Mouse (Mus musculus) kidney, embryonic 14.5 days (tissue): ENCODE data around the gene Zfp941. TPM values are rescaled to one million over a fixed set of nuclear protein-coding genes. Genes with fewer than 3 reads are reported as not detected.

Experiments
- ATAC-seq: fragments of 200-750 bp; cut with Nextera tagmentation; 2 replicates; pipeline ENCODE4 v1.8.0; 2017; ENCODE audit warnings: moderate number of reproducible peaks, mild to moderate bottlenecking, moderate TSS enrichment, moderate library complexity; ENCODE audit not compliant: low FRiP score, low TSS enrichment
- H3K27ac ChIP-seq: fragments of 300-500 bp; sonication (generic); 2 replicates; pipeline ENCODE4 v1.5.1; 2014; ENCODE audit warnings: low read depth, mild to moderate bottlenecking, low read length, moderate library complexity, mixed read lengths
- H3K27me3 ChIP-seq: fragments of 300-500 bp; sonication (generic); 2 replicates; pipeline ENCODE4 v1.6.1; 2014; ENCODE audit warnings: mild to moderate bottlenecking, low read length; ENCODE audit not compliant: control insufficient read depth, insufficient read depth
- H3K36me3 ChIP-seq: fragments of 300-500 bp; sonication (generic); 2 replicates; pipeline ENCODE4 v1.6.1; 2014; ENCODE audit warnings: low read length, mixed read lengths; ENCODE audit not compliant: control insufficient read depth, insufficient read depth
- H3K4me1 ChIP-seq: fragments of 300-500 bp; sonication (generic); 2 replicates; pipeline ENCODE4 v1.6.1; 2014; ENCODE audit warnings: low read length, mixed read lengths; ENCODE audit not compliant: control insufficient read depth, insufficient read depth
- H3K4me2 ChIP-seq: fragments of 300-500 bp; sonication (generic); replicated peaks from 2 replicates; pipeline ENCODE4 v1.6.1; 2014; ENCODE audit warnings: low read depth, mild to moderate bottlenecking, low read length
- H3K4me3 ChIP-seq: fragments of 300-500 bp; sonication (generic); 2 replicates; pipeline ENCODE4 v1.5.1; 2014; ENCODE audit warnings: mild to moderate bottlenecking, low read length
- H3K9ac ChIP-seq: fragments of 300-500 bp; sonication (generic); 2 replicates; pipeline ENCODE4 v1.6.1; 2014; ENCODE audit warnings: low read depth, mild to moderate bottlenecking, low read length, moderate library complexity
- H3K9me3 ChIP-seq: fragments of 300-500 bp; sonication (generic); 2 replicates; pipeline ENCODE4 v1.6.1; 2016; ENCODE audit warnings: low read length; ENCODE audit not compliant: control insufficient read depth
- WGBS: fragments of 180-500 bp; shearing (Covaris S2); extraction: QIAGEN DNeasy Blood & Tissue Kit; methylation state at CpG from one replicate; pipeline ENCODE4 v1.1.7; 2014; 5-methylcytosine and 5-hydroxymethylcytosine counted together
- polyA plus RNA-seq: library from polyadenylated mRNA; unstranded; fragments of >200 nt; fragmentation: Nextera tagmentation; extraction: Ambion mirVana; gene quantifications from 2 replicates; pipeline ENCODE4 v1.2.1, GENCODE M21; 2014

Zfp941 gene
- polyA plus RNA-seq, 1 experiment from 2014 or later, result 2.1 TPM

DNA sequence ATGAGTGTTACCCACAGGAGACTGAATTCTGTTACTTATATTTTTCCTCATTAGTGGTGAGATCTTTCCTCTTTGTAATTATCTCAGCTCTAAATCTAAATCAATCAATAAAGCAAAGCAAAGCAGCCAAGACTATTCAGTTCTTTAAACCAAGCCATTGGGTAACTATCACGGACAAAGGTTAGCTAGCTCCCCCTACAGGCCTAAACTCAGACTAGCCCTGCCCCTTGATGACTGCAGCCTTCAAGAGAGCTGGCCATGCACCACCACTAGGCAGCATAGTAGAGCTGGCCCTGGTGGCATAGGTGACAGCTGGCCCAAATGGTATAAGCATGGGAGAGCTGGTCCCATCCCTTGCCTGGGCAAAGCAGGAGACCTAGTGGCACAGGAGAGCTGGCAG lies 16.3 kb downstream of the Zfp941 start:
- Histone ChIP-seq H3K27ac (no peak overlapping the region), H3K4me2 (no peak overlapping the region), H3K4me1 (no peaks in the 10 kb centered on the region), H3K4me3 (no peak overlapping the region), H3K9me3 (no peaks in the 10 kb centered on the region), H3K27me3 (no peaks in the 10 kb centered on the region), H3K36me3 (no peaks in the 10 kb centered on the region), H3K9ac (no peak overlapping the region)
- 12% methylated on average over 1 of the region's 1 CpGs for WGBS
- no peak; the same call in 1 of the 2 replicates for ATAC-seq

DNA sequence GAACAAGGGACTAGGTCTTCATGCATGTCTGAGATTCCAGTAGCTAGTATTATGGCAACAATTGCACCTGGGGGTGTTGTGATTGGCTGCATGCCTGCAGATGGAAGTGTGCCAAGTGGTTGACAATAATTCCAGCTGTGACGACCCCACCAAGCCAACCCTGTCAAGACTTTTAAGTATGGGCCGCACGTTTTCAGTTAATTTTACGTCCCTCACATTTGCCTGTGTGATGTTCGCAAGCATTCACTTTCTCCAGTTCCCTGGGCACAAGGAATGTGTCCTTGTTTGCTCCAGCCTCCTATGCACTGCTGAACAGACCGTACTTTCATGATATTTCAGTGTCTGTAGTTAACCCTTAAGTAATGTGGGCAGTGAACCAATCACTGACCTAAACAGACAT lies 19.3 kb downstream of the Zfp941 start:
- Histone ChIP-seq H3K4me1 (no peaks in the 10 kb centered on the region), H3K9ac (no peak overlapping the region), H3K27me3 (no peaks in the 10 kb centered on the region), H3K36me3 (no peaks in the 10 kb centered on the region), H3K4me2 (no peak overlapping the region), H3K9me3 (no peaks in the 10 kb centered on the region), H3K27ac (no peak overlapping the region), H3K4me3 (no peak overlapping the region)
- ATAC-seq, result no peak
- WGBS, result 33% methylated on average over 6 of the region's 6 CpGs

DNA sequence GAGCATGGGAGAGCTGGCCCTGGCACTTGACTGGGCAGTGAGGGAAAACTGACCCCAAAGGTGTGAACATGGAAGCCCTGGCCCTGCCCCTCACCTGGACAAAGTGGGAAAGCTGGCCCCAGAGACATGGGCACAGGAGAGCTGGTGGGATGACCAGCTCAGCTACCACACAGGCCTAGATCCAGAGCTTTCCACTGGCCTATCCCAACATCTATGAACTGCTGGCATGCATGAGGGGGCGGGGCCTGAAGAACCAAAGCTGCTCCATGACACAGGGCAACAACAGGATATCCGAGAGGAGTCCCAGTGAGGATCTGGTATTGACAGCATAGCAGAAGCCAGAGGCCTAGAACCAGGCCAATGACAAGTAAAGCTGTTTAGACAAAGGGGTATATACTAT lies 23.8 kb downstream of the Zfp941 start:
- no peak overlapping the region for H3K9ac ChIP-seq
- H3K4me3 ChIP-seq, result no peak overlapping the region
- H3K27ac ChIP-seq, result no peak overlapping the region
- no peaks in the 10 kb centered on the region for H3K36me3 ChIP-seq
- no peak for ATAC-seq
- no peak overlapping the region for H3K4me2 ChIP-seq
- 65% methylated on average over 2 of the region's 2 CpGs for WGBS
- no peaks in the 10 kb centered on the region for H3K9me3 ChIP-seq
- no peaks in the 10 kb centered on the region for H3K27me3 ChIP-seq
- no peaks in the 10 kb centered on the region for H3K4me1 ChIP-seq

DNA sequence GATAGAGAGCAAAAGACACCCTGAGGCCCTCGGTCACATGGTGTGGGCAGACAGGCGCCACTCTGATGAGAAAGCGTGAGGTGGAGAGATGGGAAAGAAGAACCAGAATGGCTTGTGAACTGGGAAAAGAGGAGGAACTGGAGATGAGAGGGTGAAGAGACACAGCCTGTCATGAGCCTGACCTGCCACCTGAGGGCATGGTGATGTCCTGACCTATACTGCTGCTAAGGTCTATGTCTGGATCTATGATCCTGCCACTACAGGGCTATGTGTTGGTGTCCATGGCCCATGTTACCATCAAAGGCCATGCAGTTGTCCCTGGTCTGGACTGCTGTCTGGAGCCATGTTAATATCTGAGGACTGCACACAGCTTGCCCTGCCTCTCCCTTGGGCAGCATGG lies 24.4 kb downstream of the Zfp941 start:
- Histone ChIP-seq H3K4me3 (no peak overlapping the region), H3K27ac (no peak overlapping the region), H3K27me3 (no peaks in the 10 kb centered on the region), H3K4me2 (no peak overlapping the region), H3K9me3 (no peaks in the 10 kb centered on the region), H3K9ac (no peak overlapping the region), H3K36me3 (no peaks in the 10 kb centered on the region), H3K4me1 (no peaks in the 10 kb centered on the region)
- 95% methylated on average over 3 of the region's 3 CpGs for WGBS
- no peak for ATAC-seq

DNA sequence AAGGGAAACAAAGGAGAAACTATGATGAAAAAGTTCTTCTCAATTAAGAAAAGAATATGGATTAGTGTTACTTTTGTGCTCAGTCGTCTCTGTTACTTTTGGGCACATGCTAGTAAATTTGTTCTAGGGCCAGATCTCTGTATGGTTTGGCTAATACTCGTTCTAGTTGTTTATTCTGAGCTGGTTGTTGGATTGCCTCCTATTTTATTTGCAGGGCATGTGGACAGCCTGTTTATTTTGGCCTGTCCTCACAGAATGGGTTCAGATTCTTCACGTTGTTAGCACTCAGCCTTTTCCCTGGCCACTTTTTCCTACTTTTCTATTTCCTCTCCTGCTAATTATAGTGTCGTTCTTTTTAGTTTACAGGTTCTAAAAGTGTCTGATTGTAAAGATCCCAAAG lies 28.4 kb downstream of the Zfp941 start:
- Histone ChIP-seq H3K27me3 (no peaks in the 10 kb centered on the region), H3K36me3 (no peaks in the 10 kb centered on the region), H3K4me3 (no peak overlapping the region), H3K9ac (no peak overlapping the region), H3K27ac (no peak overlapping the region), H3K9me3 (no peaks in the 10 kb centered on the region), H3K4me1 (no peaks in the 10 kb centered on the region), H3K4me2 (no peak overlapping the region)
- WGBS, result 59% methylated on average over 4 of the region's 4 CpGs
- no peak for ATAC-seq

DNA sequence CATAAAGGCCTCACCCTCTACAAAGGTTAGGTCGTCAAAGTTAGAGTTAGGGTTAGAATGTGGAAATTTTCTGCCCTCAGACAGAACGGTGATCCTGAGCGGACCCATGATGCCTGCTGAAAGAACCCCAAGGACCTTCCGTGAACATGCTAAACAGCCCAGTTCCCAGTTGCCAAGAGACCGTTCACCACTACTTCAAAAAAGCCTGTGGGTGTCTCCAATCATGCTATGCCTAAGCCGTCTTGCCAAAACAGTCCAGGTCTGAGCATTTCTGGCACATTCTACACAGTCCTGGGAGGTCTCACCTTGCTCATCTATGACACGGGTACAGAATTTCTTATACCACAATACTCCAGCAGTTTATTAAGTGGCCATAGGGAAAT lies 33.9 kb downstream of the Zfp941 start:
- H3K9ac ChIP-seq, result no peak overlapping the region
- ATAC-seq, result no peak
- no peak overlapping the region for H3K27ac ChIP-seq
- H3K4me1 ChIP-seq, result no peaks in the 10 kb centered on the region
- no peak overlapping the region for H3K4me2 ChIP-seq
- H3K9me3 ChIP-seq, result no peaks in the 10 kb centered on the region
- WGBS, result 88% methylated on average over 7 of the region's 7 CpGs
- no peak overlapping the region for H3K4me3 ChIP-seq
- no peaks in the 10 kb centered on the region for H3K27me3 ChIP-seq
- H3K36me3 ChIP-seq, result no peaks in the 10 kb centered on the region

DNA sequence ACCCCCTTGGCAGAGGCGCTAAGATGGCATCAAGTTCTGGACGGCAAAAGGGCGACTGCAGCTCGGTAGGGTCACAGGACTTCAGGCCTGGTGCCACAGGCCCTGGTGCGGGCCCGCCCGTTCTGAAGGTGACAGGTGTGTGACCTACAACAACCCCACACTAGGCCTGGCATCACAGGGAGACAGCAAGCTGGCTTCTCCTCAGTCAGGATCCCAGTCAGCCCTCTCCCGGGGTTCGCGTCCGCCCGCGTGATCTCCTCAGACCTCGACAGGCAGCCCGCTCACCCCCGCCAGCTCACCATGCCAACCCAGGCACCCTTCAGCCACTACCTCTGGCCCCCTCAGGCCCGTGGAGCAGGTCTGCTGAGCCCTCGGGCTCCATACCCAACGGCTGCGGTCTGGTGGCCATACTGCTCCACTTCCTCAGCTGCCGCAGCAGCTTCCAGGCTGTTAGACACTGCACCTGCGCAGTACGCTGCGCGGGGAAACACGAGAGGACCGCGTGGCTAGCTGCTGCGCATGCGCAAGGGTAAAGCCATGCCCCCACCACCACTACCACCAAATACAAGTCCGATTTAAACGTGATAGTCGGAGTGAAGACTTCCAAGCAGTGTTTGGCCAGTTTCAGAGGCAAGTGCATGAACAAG lies 34.4 kb downstream of the Zfp941 start, which contains the start of gene Syce1:
Gene Syce1 (minus strand): TSS at position 447 of the 647 bp plus-strand sequence.
- no peak within 1 kb of the TSS for H3K9ac ChIP-seq
- no peaks in the 10 kb centered on the region for H3K9me3 ChIP-seq
- H3K27ac ChIP-seq, result no peak within 1 kb of the TSS
- no peaks in the 10 kb centered on the region for H3K27me3 ChIP-seq
- H3K36me3 ChIP-seq, result no peaks in the 10 kb centered on the region
- no peak within 1 kb of the TSS for H3K4me3 ChIP-seq
- no peak within 1 kb of the TSS for H3K4me2 ChIP-seq
- no peaks in the 10 kb centered on the region for H3K4me1 ChIP-seq
- 83% methylated on average over 33 of the region's 33 CpGs for WGBS
- no peak for ATAC-seq

DNA sequence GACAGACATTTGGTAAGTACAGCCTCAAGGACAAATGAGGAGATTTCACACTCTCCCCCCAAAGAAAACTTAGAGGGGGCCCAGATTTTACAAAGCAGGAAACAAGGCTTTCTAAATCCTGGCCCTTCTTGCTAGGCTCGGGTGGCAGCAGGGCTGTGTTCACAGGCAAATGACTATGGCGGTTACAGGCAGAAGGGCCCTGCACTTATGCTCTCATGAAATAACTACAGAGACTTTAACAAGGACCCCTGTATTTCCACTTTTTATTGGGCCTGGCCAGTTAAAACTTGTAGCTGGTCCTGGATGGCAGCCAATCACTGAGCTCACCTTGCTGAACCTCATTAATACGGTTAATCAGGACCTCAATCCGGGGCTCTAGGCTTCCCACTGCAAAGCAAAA lies 41.4 kb downstream of the Zfp941 start:
- no peak overlapping the region for H3K4me2 ChIP-seq
- H3K9me3 ChIP-seq, result no peaks in the 10 kb centered on the region
- no peak overlapping the region for H3K9ac ChIP-seq
- no peak for ATAC-seq
- H3K27ac ChIP-seq, result no peak overlapping the region
- no peak overlapping the region for H3K4me3 ChIP-seq
- H3K4me1 ChIP-seq, result no peaks in the 10 kb centered on the region
- H3K27me3 ChIP-seq, result no peaks in the 10 kb centered on the region
- H3K36me3 ChIP-seq, result no peaks in the 10 kb centered on the region
- WGBS, result 75% methylated on average over 4 of the region's 4 CpGs

DNA sequence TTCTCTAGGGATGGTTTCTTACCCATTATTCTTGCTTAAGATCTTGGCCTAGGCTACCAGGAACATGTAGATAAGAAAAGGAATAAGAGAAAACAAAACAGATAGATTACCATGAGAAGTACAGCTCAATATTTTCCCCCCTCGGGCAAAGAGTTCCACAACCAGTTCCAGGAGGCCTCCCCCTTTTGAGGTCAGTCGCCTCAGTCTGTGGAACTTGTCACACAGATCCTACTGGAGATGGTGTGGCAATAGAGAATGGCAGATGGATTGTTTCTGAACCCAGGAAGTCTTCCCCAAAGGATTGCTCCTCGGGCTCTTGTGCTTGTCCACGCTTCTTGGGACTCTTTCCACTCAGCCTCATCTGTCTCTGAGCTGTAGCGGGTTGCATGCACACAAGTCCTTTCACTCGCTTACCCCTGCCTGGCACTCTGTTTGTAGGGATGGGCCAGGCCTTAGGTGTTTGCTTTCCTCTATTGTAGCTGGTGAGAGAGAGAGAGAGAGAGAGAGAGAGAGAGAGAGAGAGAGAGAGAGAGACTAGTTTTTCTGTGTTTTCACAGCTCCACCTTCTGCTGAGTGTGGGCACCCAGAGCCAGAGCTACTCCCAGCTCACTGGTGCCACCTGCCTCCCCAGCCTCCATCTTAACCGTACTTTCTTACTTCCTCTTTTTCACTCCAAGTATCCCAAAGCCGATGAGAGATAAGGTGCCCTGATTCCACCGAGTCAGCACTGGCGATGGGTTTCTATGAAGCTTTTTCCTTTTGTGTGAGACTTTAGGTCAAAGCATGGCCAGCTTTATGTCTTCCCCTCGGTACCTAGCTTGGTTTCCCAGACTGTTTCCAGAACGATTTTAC lies 55.9 kb downstream of the Zfp941 start:
- Histone ChIP-seq H3K4me2 (no peak overlapping the region), H3K9me3 (no peaks in the 10 kb centered on the region), H3K4me1 (no peaks in the 10 kb centered on the region), H3K36me3 (no peaks in the 10 kb centered on the region), H3K27ac (no peak overlapping the region), H3K9ac (no peak overlapping the region), H3K4me3 (no peak overlapping the region), H3K27me3 (no peaks in the 10 kb centered on the region)
- no peak for ATAC-seq
- WGBS, result 78% methylated on average over 12 of the region's 12 CpGs
